Mouse (Mus musculus) cerebellum, adult 2 months (tissue): ENCODE measurements around the gene Pkn1.

Source experiments
- CTCF ChIP-seq: fragments of 200-500 bp; IDR thresholded peaks from 2 replicates; pipeline ENCODE4 v1.5.1; 2011; ENCODE audit warnings: low read depth, mild to moderate bottlenecking, control low read depth, low read length, moderate library complexity, borderline replicate concordance; ENCODE audit not compliant: insufficient read depth
- POLR2A ChIP-seq: fragments of 200-500 bp; IDR thresholded peaks from 2 replicates; pipeline ENCODE4 v1.6.1; 2011; ENCODE audit warnings: low read length, control low read depth, borderline replicate concordance; ENCODE audit not compliant: insufficient read depth

DNA sequence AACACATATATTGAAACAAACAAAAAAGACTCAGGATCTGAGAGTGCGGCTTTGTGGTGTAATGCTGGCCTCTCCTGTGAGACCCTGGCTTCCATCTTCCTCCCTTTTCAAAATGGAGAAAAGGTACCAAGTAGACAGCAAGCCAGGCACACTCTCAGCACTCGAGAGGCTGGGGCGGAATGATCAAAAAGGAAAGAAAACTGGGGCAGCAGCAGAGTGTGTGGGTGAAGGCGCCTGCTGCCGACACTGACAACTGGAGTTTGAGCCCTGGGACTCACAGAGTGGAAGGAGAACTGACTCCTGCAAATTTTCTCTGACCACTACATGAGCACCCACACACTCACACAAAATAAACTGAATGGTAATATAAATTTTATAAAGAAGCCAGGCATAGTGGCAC is 24.5 kb downstream of the Pkn1 start:
- no peak for TF ChIP-seq CTCF
- TF ChIP-seq POLR2A: no peak
